Mouse (Mus musculus) liver, embryonic 15.5 days (tissue): Measurements from ENCODE around the gene Ptbp3. TPM values are rescaled to one million over a fixed set of nuclear protein-coding genes. Genes with fewer than 3 reads are reported as not detected.
A peak's percentile ranks its signal among the peaks of the same experiment; 100 is the strongest.

ENCODE experiments used
- ATAC-seq: fragments of 200-750 bp; cut with Nextera tagmentation; 2 replicates; pipeline ENCODE4 v1.8.0; 2017; ENCODE audit warnings: moderate number of reproducible peaks, mild to moderate bottlenecking, moderate library complexity; ENCODE audit not compliant: insufficient read depth
- H3K27ac ChIP-seq: fragments of 300-500 bp; sonication (generic); replicated peaks from 2 replicates; pipeline ENCODE4 v1.5.1; 2015; ENCODE audit warnings: mild to moderate bottlenecking, inconsistent platforms
- H3K27me3 ChIP-seq: fragments of 300-500 bp; sonication (generic); 2 replicates; pipeline ENCODE4 v1.6.1; 2015; ENCODE audit warnings: mild to moderate bottlenecking, inconsistent platforms
- H3K36me3 ChIP-seq: fragments of 300-500 bp; sonication (generic); replicated peaks from 2 replicates; pipeline ENCODE4 v1.6.1; 2015; ENCODE audit warnings: moderate library complexity, mild to moderate bottlenecking, inconsistent platforms
- H3K4me1 ChIP-seq: fragments of 300-500 bp; sonication (generic); replicated peaks from 2 replicates; pipeline ENCODE4 v1.6.1; 2015; ENCODE audit warnings: inconsistent platforms
- H3K4me2 ChIP-seq: fragments of 300-500 bp; sonication (generic); 2 replicates; pipeline ENCODE4 v1.6.1; 2015; ENCODE audit warnings: moderate library complexity, mild to moderate bottlenecking, inconsistent platforms
- H3K4me3 ChIP-seq: fragments of 300-500 bp; sonication (generic); replicated peaks from 2 replicates; pipeline ENCODE4 v1.5.1; 2015; ENCODE audit warnings: mild to moderate bottlenecking, inconsistent platforms
- H3K9ac ChIP-seq: fragments of 300-500 bp; sonication (generic); 2 replicates; pipeline ENCODE4 v1.6.1; 2015; ENCODE audit warnings: moderate library complexity, mild to moderate bottlenecking, inconsistent platforms
- H3K9me3 ChIP-seq: fragments of 300-500 bp; sonication (generic); replicated peaks from 2 replicates; pipeline ENCODE4 v1.6.1; 2016; ENCODE audit warnings: inconsistent platforms
- WGBS: fragments of 180-500 bp; shearing (Covaris S2); methylation state at CpG from one replicate; pipeline ENCODE4 v1.1.7; 2015; ENCODE audit warnings: mixed read lengths; ENCODE audit not compliant: insufficient replicate concordance; 5-methylcytosine and 5-hydroxymethylcytosine counted together
- polyA plus RNA-seq: library from polyadenylated mRNA; unstranded; fragments of >200 nt; fragmentation: Nextera tagmentation; extraction: Ambion mirVana; gene quantifications from 2 replicates; pipeline ENCODE4 v1.2.1, GENCODE M21; 2015

The Ptbp3 gene
- polyA plus RNA-seq, 1 experiment from 2014 or later, result 50.5 TPM

DNA sequence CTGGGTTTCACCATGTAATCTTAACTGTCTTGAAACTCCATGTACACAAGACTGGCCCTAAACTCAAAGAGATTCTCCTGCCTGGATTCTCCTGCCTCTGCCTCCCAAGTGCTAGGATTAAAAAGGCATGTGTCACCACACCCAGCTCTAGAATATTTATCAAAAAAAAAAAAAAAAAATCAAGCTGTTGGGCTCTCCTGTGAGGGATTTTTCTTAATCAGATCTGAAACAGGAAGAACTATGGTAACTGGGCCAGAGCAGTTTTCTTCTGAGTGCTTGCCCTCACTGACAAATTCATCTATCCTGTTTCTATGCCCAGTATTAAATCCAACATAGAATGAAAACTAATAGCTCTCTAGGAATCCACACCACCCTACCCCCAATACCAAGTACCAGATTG, 13.5 kb downstream of the Ptbp3 start:
- peak overlapping the region; percentile 57 for H3K27ac ChIP-seq
- H3K9ac ChIP-seq, result no peak overlapping the region
- H3K9me3 ChIP-seq, result no peaks in the 10 kb centered on the region
- ATAC-seq, result no peak
- H3K4me2 ChIP-seq, result no peak overlapping the region
- H3K4me3 ChIP-seq, result no peak overlapping the region
- H3K36me3 ChIP-seq, result peaks cover 10% of the 10 kb centered on the region; the same call in 1 of the 2 replicates
- peaks cover 87% of the 10 kb centered on the region for H3K4me1 ChIP-seq
- no peaks in the 10 kb centered on the region for H3K27me3 ChIP-seq

DNA sequence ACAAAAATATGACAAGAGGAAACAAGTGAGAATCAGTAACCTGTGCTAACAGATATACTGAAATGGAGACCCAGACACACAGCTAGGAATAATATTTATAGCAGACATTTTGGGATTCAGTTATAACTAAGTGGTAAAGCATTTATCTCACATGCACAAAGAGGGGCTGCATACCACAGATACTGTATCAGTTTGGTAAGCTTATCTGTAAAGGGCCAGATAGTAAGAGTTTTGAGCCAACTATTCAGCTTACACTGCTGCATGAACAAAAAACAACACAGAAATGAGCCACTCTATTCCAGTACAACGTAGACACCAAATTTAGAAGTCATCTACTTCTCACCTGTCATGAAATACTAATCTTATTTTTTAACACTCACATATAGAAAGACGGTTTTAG, 15.9 kb downstream of the Ptbp3 start:
- Histone ChIP-seq H3K4me1 (peaks cover 86% of the 10 kb centered on the region), H3K9me3 (no peaks in the 10 kb centered on the region), H3K36me3 (0 out of 2 replicates have a peak, but pooled peaks cover 4% of the 10 kb centered on the region), H3K9ac (peak overlapping the region; percentile 39; the same call in 1 of the 2 replicates), H3K4me2 (peak overlapping the region; percentile 57), H3K4me3 (peak overlapping the region; percentile 27; the same call in 1 of the 2 replicates), H3K27ac (peak overlapping the region; percentile 90), H3K27me3 (no peaks in the 10 kb centered on the region)
- 16% methylated on average over 2 of the region's 2 CpGs for WGBS
- ATAC-seq, result peak; percentile 88

DNA sequence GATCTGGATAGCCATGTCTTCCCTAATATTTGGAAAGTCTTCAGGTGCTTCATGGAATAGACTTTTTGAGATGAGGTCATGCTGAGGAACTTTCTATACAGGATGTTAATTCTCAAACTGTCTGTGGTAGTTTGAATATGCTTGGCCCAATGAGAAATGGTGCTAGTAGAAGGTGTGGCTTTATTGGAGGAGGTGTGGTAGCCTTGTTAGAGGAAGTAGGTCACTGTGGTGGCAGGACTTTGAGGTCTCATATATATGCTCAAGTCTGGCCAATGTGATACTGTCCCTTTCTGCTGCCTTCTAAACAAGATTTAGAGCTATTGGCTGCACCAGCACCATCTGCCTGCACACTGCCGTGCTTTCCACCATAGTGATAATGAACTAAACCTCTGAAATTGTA, 18.0 kb downstream of the Ptbp3 start:
- Histone ChIP-seq H3K27me3 (no peaks in the 10 kb centered on the region), H3K4me3 (no peak overlapping the region), H3K36me3 (no peaks in the 10 kb centered on the region), H3K27ac (peak overlapping the region; percentile 81), H3K4me2 (peak overlapping the region; percentile 25), H3K9ac (peak overlapping the region; percentile 40; the same call in 1 of the 2 replicates), H3K9me3 (no peaks in the 10 kb centered on the region), H3K4me1 (peaks cover 85% of the 10 kb centered on the region)
- 59% methylated on average over 1 of the region's 1 CpGs for whole genome bisulfite sequencing
- peak; percentile 53; the same call in 1 of the 2 replicates for ATAC-seq

- Histone ChIP-seq H3K4me1 (peaks cover 74% of the 10 kb centered on the region), H3K9me3 (no peaks in the 10 kb centered on the region), H3K4me3 (no peak overlapping the region), H3K4me2 (no peak overlapping the region), H3K36me3 (peaks cover 19% of the 10 kb centered on the region), H3K9ac (no peak overlapping the region), H3K27me3 (no peaks in the 10 kb centered on the region), H3K27ac (no peak overlapping the region)
- WGBS, result 71% methylated on average over 3 of the region's 3 CpGs
- ATAC-seq, result no peak
These were observed 21.7 kb downstream of the Ptbp3 start for GRCm38 (mm10) chr4:59527470-59527869.

- Histone ChIP-seq H3K27ac (no peak overlapping the region; the same call in 1 of the 2 replicates), H3K36me3 (peaks cover 22% of the 10 kb centered on the region), H3K9me3 (no peaks in the 10 kb centered on the region), H3K4me3 (no peak overlapping the region), H3K9ac (no peak overlapping the region), H3K4me2 (no peak overlapping the region), H3K4me1 (peaks cover 68% of the 10 kb centered on the region), H3K27me3 (no peaks in the 10 kb centered on the region)
- 61% methylated on average over 2 of the region's 2 CpGs for WGBS
- ATAC-seq, result no peak
These were observed 22.4 kb downstream of the Ptbp3 start for GRCm38 (mm10) chr4:59526728-59527127.

GRCm38 (mm10) chr4:59524875-59525274, 24.3 kb downstream of the Ptbp3 start:
- 40% methylated on average over 3 of the region's 3 CpGs for WGBS
- Histone ChIP-seq H3K4me1 (peaks cover 51% of the 10 kb centered on the region), H3K36me3 (peaks cover 34% of the 10 kb centered on the region), H3K27me3 (no peaks in the 10 kb centered on the region), H3K4me3 (no peak overlapping the region), H3K4me2 (no peak overlapping the region), H3K9me3 (no peaks in the 10 kb centered on the region), H3K9ac (no peak overlapping the region), H3K27ac (0 out of 2 replicates have a peak overlapping the region, but pooled peaks have one; percentile 51)
- peak; percentile 74 for ATAC-seq

DNA sequence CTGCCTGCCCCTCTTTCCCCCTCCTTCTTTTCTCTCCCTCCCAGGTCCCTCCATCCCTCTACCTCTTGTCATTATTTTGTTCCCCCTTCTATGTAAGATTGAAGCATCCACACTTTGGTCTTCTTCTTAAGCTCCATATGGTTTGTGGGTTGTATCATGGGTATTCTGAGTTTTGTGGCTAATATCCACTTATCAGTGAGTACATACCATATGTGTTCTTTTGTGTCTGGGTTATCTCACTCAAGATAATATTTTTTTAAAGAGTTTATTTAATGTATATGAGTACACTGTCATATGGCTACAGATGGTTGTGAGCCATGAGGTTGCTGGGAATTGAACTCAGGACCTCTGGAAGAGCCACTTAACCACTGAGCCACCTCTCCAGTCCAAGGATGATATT, 38.8 kb downstream of the Ptbp3 start:
- no peak for ATAC-seq
- H3K27me3 ChIP-seq, result no peaks in the 10 kb centered on the region
- H3K4me2 ChIP-seq, result no peak overlapping the region
- H3K4me3 ChIP-seq, result no peak overlapping the region
- no peak overlapping the region for H3K9ac ChIP-seq
- no peak overlapping the region for H3K27ac ChIP-seq
- peaks cover 74% of the 10 kb centered on the region for H3K36me3 ChIP-seq
- H3K9me3 ChIP-seq, result no peaks in the 10 kb centered on the region
- peaks cover 21% of the 10 kb centered on the region for H3K4me1 ChIP-seq

DNA sequence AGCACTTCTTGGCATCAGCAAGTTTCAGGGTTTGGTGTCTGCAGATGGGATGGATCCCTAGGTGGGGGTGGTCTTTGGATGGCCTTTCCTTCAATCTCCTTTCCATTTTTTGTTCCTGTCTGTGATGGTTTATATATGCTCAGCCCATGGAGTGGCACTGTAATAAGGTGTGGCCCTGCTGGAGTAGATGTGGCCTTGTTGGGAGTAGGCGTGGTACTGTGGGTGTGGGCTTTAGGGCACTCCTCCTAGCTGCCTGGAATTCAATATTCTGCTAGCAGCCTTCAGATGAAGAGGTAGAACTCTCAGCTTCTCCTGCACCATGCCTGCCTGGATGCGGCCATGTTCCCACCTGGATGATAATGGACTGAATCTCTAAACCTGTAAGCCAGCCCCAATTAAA, 39.6 kb downstream of the Ptbp3 start:
- no peaks in the 10 kb centered on the region for H3K9me3 ChIP-seq
- no peak overlapping the region for H3K9ac ChIP-seq
- no peak overlapping the region for H3K27ac ChIP-seq
- peak; percentile 79 for ATAC-seq
- no peak overlapping the region for H3K4me3 ChIP-seq
- H3K4me1 ChIP-seq, result peaks cover 21% of the 10 kb centered on the region
- H3K36me3 ChIP-seq, result peaks cover 68% of the 10 kb centered on the region
- no peaks in the 10 kb centered on the region for H3K27me3 ChIP-seq
- H3K4me2 ChIP-seq, result 0 out of 2 replicates have a peak overlapping the region, but pooled peaks have one; percentile 7
- 56% methylated on average over 2 of the region's 2 CpGs for WGBS

GRCm38 (mm10) chr4:59507766-59508165, 41.4 kb downstream of the Ptbp3 start:
- H3K4me3 ChIP-seq, result no peak overlapping the region
- no peak overlapping the region for H3K27ac ChIP-seq
- no peak overlapping the region for H3K4me2 ChIP-seq
- no peak overlapping the region for H3K9ac ChIP-seq
- H3K36me3 ChIP-seq, result peaks cover 67% of the 10 kb centered on the region
- 21% methylated on average over 2 of the region's 2 CpGs for WGBS
- peaks cover 21% of the 10 kb centered on the region for H3K4me1 ChIP-seq
- ATAC-seq, result no peak
- no peaks in the 10 kb centered on the region for H3K9me3 ChIP-seq
- H3K27me3 ChIP-seq, result no peaks in the 10 kb centered on the region

DNA sequence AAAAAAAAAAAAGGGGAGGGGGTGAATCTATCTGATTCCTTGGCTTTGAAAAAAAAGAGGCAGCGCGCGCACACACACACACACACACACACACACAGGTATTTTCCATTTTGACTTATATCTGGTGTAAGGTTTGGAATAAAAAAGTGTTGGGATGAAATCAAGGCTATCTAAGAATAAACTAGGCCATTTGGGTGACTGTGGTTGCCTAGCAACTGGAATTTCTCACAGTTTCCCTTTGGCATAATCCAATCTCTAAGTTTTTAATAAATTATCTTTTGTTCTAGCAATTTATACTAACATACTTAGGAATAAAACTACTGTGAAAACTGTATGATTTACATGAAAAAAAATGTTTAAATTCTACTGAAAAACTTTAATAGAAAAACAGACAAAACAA, 42.5 kb downstream of the Ptbp3 start:
- no peak for ATAC-seq
- H3K4me3 ChIP-seq, result no peak overlapping the region
- H3K9ac ChIP-seq, result no peak overlapping the region
- H3K9me3 ChIP-seq, result no peaks in the 10 kb centered on the region
- peaks cover 67% of the 10 kb centered on the region for H3K36me3 ChIP-seq
- no peak overlapping the region for H3K27ac ChIP-seq
- 95% methylated on average over 3 of the region's 3 CpGs for WGBS
- no peak overlapping the region for H3K4me2 ChIP-seq
- peaks cover 21% of the 10 kb centered on the region for H3K4me1 ChIP-seq
- no peaks in the 10 kb centered on the region for H3K27me3 ChIP-seq

- peaks cover 16% of the 10 kb centered on the region for H3K4me1 ChIP-seq
- peaks cover 66% of the 10 kb centered on the region for H3K36me3 ChIP-seq
- no peak for ATAC-seq
- no peaks in the 10 kb centered on the region for H3K9me3 ChIP-seq
- whole genome bisulfite sequencing, result 90% methylated on average over 3 of the region's 3 CpGs
- H3K27ac ChIP-seq, result no peak overlapping the region
- H3K4me2 ChIP-seq, result no peak overlapping the region
- no peak overlapping the region for H3K4me3 ChIP-seq
- no peak overlapping the region for H3K9ac ChIP-seq
- H3K27me3 ChIP-seq, result no peaks in the 10 kb centered on the region
These were observed 43.7 kb downstream of the Ptbp3 start for GRCm38 (mm10) chr4:59505481-59505880.

GRCm38 (mm10) chr4:59491097-59491496, 58.1 kb downstream of the Ptbp3 start:
- Histone ChIP-seq H3K27me3 (no peaks in the 10 kb centered on the region), H3K4me3 (no peak overlapping the region), H3K27ac (no peak overlapping the region), H3K36me3 (peaks cover 77% of the 10 kb centered on the region), H3K4me1 (no peaks in the 10 kb centered on the region), H3K4me2 (no peak overlapping the region), H3K9ac (no peak overlapping the region), H3K9me3 (no peaks in the 10 kb centered on the region)
- 90% methylated on average over 2 of the region's 2 CpGs for WGBS
- no peak for ATAC-seq
